ENCODE assay signal across 15 mouse cellular contexts in genomic region chr17:28915060-28915628, GRCm38 (mm10). TPM values are rescaled to one million over a fixed set of nuclear protein-coding genes. Genes with fewer than 3 reads are reported as not detected.
"Had no signal": no experiment of that assay in that cellular context is flagged by ENCODE, and none has a peak within 500 bp of the region (broad histone marks: within the 10 kb centered on the region; RNA-seq: fewer than 3 reads in every experiment).

4930539E08Rik (minus strand) TSS chr17:28915324.

- DNase-seq: kidney, adult 18-20 months; kidney, adult 9 months; kidney, postnatal 25 days; left cerebral cortex, postnatal 4 days; liver, postnatal 0 days; lung, embryonic 14.5 days; midbrain, embryonic 14.5 days; thymus, postnatal 25 days had no signal

- H3K9me3 ChIP-seq: limb, embryonic 12.5 days; limb, embryonic 15.5 days had no signal

- H3K27me3 ChIP-seq: limb, embryonic 15.5 days had no signal

- H3K27ac ChIP-seq: limb, embryonic 12.5 days; limb, embryonic 15.5 days; liver, embryonic 14.5 days; macrophage had no signal

- H3K36me3 ChIP-seq: limb, embryonic 12.5 days; limb, embryonic 15.5 days had no signal

- H3K4me1 ChIP-seq: limb, embryonic 12.5 days; limb, embryonic 15.5 days had no signal

- H3K4me2 ChIP-seq: limb, embryonic 12.5 days; limb, embryonic 15.5 days; liver, embryonic 11.5 days; lung, embryonic 14.5 days; midbrain, embryonic 11.5 days had no signal

- H3K4me3 ChIP-seq: limb, embryonic 12.5 days; limb, embryonic 15.5 days had no signal

- ATAC-seq: liver, postnatal 0 days; lung, postnatal 0 days had no signal

- H3K9ac ChIP-seq: limb, embryonic 12.5 days; limb, embryonic 15.5 days; liver, embryonic 14.5 days; liver, postnatal 0 days; lung, embryonic 14.5 days had no signal

RNA-seq across cellular contexts. Expression of gene 4930539E08Rik, which starts in this region (rescaled TPM):
- polyA plus RNA-seq: midbrain, embryonic 11.5 days had no signal
